Mouse (Mus musculus): ENCODE measurements around the gene Htra3.

DNA sequence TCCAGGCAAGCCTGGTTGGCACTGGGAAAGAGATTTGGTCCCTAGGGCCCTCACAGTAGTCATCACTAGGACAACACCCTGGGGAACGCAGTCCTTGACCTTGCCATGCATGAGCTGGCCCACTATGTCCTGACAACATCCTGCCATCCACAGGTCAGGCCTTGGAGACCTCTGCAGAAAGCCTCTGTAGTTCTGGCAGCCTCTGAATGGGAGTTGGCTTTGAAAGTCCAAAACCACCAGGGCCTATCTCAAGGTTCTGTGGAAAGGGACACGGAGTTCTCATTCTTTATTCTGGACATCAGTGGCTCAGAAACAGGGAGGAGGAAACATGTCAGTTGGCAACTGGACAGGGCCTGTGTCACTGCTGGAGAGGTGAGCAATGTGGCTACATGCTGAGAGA is 43.6 kb downstream of the Htra3 start:
- TF ChIP-seq CTCF (IDR thresholded peaks at IDR 0.05; ENCODE audit: low read depth) (no peak), EP300 (IDR thresholded peaks at IDR 0.05; ENCODE audit: low read depth) (peak; percentile 91)
